Mouse (Mus musculus) naive thymus-derived CD4-positive, alpha-beta T cell, adult 2 months (primary cell): ENCODE measurements around the gene Tcam1.
"Not testable (repeated sequence)": the region's sequence is repeated elsewhere in the genome, so short reads cannot be mapped to it uniquely, and the experiment has no call there.

Experiments
- DNase-seq: peaks from one replicate; pipeline ENCODE4 v3.0.0-alpha.2; 2011; ENCODE audit warnings: low read depth

The Tcam1 gene

DNA sequence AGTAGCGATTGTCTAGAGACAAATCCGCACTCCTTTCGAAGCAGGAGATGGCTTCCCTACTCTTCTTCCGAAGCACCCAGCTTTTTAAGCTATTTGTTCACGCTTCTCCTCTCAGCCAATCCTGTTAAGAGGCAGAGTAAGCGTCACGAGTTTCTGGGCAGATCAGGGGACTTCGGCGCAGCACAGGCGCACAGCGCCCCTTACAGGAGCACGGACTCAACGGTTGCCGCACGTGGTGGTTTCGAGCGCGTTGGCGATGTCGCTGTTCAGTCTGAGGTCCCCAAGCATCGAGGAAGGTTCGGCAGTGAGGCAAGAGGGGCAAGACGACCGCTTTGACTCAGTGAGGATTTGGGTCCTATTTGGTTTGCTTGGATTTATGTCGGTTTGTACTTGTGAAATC, at the start of gene Tcam1:
Gene Tcam1, plus strand, starts transcription at position 219 of the 400 bp plus-strand sequence.
- DNase-seq, result peak; percentile 100

DNA sequence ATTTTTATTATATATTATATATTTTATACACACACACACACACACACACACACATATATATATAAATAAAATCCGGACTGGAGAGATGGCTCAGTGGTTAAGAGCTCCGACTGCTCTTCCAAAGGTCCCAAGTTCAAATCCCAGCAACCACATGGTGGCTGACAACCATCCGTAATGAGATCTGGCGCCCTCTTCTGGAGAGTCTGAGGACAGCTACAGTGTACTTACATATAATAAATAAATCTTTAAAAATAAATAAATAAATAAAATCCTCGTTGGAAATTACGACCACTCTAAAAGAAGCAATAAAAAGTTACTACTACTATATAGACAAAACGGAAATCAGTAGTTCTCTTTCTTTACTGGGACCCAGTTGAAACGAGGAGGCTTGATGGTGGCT, 42.5 kb upstream of the Tcam1 start:
- not testable (repeated sequence) for DNase-seq

DNA sequence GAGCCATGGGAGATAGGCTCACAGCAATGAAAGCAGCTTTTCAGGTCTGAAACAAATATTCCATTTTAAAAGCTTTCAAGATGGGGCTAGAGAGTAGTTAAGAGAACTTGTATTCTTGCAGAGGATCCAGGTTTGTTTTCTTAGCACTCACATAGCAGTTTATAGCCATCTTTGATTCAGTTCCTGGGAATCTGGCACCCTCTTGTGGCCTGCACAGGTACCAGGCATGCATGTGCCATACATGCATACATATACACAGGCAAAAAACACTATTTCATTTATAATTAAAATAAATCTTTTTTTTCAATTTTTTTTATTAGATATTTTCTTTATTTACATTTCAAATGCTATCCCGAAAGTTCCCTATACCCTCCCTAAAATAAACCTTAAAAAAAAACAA, 29.6 kb upstream of the Tcam1 start:
- peak; percentile 51 for DNase-seq

DNA sequence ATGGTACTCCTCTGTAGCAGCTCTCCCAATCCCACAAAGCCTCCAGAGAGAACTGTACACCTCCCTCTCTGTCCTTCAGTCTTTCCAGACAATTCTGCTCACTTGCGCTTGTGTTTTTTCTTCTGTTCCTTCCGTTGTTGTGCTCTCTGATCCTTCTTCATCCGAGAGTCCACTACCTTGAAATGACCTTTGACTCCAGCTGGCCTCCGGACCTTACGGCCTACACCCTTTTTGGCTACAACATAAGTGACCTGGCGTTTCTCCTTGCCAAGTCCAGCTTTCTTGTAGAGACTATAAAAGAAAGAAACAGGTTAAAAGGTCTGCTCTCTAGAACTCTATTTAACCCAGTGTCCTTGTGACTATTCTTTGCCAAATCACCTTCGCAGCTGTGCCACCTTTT, 27.1 kb upstream of the Tcam1 start:
- no peak for DNase-seq

DNA sequence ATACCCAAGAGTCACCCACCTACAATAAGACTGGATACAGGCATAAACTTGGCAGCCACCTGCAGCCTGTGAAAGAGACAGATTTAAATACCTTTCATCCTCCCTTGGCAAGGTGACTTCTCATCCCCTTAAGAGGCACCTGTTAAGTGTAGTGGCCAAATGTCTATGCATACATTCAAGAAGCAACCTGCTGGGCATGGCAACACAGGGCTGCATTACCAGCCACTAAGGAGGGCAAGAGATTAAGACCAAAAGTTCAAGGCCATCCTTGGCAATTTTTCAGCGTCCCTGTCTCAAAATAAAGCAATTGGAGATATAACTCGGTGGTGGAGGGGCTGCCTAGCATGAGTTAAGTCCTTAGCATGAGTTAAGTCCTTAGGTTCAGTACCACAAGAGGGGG, 21.7 kb upstream of the Tcam1 start:
- DNase-seq, result peak; percentile 27

DNA sequence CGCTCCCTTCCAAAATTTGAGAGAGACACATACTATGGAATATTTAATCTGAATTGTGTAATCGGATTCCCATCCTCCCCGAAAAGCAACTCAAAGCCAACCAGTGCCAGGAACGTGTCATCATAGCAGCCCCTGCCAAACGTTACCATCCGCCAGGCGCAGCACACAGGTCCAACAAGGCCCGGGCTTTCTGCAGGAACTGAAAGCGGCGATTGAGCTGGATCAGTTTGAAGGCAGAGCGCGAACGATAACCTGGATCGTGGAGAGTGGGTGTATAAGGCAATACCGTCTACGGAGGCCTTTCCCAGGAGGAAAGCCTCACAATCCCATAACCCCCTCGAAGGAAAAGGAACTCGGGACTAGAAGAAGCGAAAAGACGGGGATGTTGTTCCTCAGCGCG, 21.3 kb upstream of the Tcam1 start:
- no peak for DNase-seq

DNA sequence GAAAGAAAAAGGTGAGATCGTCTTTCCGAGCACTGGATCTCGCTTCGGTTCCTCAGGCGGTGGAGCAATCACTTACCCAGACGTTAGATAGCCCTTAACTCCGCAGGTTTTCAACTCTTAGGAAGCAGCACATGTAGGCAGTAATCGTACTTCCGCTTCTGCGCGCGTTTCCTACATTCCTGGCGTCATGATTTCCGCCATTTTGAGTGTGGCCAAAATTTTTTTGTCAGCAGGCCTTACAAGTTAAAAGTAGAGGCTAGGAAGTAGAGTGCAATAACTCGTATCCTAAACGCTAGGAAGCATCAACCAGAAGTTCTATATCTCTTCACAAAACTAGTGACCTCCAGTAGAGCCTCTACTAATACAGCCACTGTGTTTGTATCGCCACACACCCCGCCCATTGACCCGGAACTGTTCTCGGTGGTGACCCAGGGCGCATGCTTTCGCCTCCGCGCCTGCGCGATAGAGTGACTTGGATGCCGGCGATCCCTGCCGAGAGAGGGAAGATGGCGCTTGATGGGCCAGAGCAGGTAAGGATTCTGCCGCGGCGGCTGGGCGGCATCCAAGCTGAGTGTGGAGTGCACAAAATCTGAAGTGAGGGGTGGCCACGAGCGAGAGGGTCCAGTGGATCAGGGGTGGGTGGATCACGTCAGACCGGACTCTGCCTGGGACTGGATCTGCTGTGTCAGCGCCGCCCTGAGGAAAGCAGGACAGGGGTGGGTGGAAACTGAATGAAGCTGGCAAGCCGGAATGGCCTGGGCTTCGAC, 20.6 kb upstream of the Tcam1 start, which contains the start of the genes Ftsj3 and Psmc5:
Gene Ftsj3, minus strand, starts transcription at position 395 of the 767 bp plus-strand sequence.
Gene Psmc5, plus strand, starts transcription at position 470 of the 767 bp plus-strand sequence.
- DNase-seq, result peak; percentile 98

DNA sequence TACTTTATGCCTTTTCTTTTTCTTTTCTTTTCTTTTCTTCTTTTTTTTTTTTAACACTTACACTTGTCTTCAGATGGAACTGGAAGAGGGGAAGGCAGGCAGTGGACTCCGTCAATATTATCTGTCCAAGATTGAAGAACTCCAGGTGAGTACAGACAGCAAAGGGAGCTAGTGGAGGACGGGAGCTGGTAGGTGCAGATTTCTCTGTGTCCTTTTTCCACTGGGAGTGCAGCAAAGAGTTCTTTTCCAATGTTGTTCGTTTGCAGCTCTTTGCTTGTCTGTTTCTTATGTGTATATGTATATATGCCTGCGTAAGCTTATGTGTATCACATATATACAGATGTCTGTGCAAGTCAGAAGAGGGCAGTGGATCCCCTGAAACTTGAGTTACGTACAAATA, 19.7 kb upstream of the Tcam1 start:
- no peak for DNase-seq

DNA sequence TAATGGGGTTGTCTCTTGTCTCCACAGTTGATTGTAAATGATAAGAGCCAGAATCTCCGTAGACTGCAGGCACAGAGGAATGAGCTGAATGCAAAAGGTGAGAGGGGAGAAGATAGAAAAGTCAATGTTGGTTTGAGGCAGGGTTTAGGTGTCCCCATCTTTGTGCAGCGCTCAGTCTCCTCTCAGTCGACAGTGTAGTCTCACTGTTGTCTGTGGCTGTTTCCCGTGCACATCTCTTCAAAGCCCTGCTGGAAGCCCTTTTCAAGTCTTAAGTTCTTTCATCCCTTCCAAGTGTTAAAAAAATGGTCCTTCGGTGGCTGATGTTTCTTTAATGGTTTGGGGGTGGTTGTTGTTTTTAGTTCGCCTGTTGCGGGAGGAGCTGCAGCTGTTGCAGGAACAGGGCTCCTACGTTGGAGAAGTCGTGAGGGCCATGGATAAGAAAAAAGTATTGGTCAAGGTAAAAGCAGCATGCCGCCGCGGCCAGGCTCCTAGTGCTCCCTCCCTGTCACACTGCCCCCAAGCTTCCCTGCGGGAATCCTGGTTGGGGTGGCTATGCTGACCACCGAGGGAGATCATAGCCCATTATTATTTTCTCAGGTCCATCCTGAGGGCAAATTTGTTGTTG, 15.5 kb upstream of the Tcam1 start:
- no peak for DNase-seq

DNA sequence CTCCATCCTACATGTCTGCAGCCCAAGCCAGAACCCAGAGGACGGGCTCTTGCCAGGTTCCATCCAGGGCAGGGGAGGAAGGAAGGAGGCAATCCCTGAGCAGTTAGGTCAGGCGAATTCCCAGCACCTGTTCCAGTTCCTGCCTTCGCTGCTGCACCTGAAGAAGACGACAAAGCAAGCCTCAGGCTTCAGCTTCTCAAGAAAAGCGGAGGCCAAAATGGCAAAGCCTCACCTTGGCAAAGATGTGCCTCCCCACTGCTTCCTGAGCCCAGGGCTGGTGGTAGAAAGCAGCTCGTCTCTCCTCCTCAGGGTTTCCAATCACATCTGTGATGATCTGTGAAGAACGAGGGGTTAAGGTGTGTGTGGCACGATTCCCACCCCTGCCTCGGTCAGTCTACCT, 12.5 kb upstream of the Tcam1 start:
- no peak for DNase-seq

DNA sequence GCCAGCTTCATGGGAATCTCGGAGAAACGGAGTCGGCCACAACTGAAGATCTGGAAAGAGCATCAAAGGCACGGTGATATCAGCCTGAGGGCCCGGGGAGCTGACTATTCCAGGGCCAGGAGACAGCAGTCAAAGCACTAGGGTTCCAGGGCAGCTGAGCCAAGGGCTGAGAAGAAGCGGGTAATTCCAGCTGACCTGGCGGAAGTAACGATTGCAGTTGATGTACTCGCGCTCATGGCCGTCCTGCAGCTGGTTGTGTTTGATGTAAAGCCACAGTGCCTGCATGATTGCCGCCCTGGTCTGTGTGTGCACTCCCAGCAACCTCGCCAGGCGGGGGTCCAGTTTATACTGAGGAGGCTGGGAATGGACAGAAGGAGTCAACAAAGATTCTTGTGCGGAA, 11.5 kb upstream of the Tcam1 start:
- no peak for DNase-seq

DNA sequence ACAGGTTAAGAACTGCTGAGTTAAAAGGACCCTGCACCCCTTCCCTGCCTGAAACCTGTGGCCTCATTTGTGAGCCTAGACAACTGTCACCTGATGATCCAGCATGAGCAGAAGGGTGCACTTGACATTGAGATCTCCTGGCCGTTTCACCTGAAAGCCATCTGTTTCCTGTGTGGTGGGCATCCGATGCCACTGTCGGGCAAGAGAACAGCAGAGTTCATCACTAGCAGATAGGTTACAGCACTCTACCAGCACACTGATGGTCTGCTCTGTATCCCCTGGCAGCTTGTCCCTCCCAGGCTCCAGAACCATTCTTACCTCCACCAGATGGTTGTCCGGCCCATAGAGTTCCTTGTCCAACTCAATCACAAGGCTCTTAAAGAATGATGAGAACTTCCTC, 10.9 kb upstream of the Tcam1 start:
- DNase-seq, result no peak

DNA sequence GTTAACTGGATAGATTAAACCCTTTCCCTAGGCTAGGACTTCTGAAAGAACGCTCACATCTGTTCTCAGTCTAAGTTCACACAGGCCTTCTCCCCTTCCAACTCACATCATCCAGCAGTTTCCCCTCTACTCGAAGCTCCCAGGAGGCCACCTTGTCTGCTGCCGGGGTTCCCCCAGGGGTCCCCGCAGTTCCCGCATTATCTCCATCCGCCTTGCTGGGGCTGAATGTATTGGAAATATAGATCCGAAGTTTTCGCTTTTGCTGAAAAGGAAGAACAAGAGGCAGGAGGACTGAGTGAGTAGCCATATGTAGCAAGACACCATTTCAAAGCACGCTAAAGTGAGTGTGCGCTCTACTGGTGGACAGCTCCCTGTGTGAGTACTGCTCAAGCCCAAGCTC, 10.0 kb upstream of the Tcam1 start:
- DNase-seq, result no peak

DNA sequence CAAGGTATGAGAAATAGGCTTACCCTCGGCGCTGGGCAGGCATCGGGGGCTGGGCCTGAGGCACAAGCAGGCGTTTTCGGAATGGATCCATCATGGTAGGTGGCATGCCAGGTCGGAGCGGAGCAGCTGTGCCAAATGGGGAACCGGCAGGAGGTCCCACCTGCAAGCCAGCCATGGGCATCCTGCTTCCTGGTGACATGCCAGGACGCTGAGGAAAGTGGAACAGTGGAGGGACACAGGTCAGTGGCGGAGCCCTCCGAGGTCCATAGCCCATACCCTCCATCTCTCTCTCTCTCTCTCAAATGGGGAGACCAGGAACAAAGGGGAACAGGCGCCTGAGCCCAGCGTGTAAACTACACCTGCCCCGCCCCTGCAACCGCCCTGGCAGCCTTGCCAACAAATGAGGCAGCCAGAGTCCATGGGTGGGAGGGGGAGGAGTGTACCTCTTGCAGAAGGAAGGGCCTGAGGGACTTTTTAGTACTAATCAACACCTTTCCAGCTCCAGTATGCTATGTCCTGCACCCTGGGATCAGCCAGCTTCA, 9.1 kb upstream of the Tcam1 start:
- no peak for DNase-seq

DNA sequence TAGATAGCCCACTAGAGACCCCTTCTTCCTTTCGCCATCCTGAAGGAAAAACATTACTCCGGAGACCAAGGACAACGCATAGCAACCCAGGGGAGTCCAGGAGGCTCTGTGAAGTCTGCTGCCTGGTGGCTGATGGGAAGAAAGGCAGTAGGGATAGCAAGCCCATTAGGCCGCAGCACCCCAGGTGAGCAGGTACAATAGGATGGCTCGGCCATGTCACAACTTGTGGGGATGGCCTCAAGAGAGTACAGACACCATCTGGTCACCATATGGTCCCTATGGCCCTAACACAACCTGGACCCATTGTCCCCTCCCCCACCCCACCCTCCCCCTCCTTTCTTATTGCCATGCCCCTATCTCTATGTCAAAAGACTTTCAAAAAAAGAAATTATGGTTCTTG, 8.6 kb upstream of the Tcam1 start:
- no peak for DNase-seq

DNA sequence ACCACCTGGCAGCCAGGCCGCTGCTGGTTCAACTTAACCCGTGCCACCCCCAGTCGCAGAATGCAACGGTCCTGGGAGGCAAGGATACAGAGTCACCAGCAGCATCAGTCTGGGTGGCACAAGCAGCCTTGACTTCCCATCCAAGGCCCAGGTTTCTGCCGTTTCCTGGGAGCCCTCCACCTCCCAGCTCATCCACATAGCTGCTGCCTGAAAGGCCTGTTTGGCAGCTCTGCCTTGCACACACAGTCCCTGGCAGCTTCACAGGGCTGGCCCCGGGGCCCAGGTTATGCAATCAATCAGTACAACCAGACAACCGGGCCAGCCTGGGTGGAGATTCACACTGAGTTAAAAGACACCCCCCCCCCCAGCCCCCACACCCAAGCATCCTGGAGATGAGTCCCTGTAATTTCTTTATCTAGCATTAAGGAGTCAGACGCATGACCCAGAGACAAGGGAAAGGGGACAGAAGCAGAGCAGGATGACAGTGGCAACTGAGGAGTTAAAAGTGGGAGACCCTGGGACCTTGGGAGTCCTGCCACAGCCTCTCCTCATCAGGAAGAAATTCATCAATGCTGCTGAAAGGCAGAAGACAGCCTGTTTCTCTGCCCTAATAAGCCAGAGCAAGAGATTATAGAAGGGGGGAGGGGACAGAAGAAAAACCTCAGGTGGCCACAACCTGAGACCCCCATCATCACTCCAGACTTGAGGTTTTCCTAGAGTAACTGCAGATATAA, 8.0 kb upstream of the Tcam1 start:
- DNase-seq, result no peak

DNA sequence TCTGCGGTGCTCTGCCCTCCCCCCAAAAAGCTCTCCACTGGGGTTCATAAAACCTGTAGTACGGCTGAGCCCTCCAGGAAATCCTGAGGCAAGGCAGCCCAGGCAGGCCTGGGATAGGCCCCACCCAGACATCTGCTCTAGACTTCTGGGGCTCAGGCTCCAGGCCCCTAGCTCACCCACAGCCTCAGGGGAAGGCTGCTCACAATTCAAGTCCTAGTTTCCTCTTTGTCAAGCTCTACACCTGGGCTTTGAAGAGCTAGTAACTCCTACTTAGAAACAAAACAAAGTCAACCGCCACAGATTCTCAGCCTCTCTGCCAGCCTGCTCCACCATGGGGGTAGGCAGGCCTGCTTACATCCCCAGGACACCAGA, 7.4 kb upstream of the Tcam1 start:
- DNase-seq, result peak; percentile 68

DNA sequence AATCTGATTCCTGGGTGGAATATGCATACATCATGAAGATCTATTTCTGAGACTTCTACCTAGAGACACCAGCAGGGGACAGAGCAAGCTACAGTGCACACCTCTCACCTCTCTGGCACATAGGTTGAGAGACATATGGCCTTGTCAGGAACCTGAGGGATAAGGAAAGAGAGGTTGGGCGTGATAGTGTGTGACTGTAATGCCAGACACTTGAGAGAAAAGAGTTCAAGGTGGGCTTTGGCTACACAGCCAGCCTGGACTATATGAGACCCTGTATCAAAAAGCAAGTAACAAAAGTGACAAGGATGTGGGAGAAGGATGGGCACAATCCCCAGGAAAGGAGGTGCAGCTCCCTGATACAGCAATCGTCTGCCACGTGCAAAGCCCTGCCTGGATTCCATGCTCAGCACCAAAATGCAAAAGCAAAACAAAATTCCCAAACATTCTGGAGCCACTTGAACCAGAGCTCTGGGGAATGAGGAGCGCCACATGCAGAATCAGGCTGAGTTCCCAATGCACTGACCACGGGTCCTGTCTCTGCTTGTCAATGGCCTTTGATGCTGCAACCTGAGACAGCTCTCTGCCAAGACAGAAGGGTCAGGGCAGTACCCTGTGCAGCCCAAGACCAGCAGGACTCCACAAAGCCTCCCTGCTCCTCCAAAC, 5.2 kb upstream of the Tcam1 start:
- DNase-seq, result peak; percentile 28

DNA sequence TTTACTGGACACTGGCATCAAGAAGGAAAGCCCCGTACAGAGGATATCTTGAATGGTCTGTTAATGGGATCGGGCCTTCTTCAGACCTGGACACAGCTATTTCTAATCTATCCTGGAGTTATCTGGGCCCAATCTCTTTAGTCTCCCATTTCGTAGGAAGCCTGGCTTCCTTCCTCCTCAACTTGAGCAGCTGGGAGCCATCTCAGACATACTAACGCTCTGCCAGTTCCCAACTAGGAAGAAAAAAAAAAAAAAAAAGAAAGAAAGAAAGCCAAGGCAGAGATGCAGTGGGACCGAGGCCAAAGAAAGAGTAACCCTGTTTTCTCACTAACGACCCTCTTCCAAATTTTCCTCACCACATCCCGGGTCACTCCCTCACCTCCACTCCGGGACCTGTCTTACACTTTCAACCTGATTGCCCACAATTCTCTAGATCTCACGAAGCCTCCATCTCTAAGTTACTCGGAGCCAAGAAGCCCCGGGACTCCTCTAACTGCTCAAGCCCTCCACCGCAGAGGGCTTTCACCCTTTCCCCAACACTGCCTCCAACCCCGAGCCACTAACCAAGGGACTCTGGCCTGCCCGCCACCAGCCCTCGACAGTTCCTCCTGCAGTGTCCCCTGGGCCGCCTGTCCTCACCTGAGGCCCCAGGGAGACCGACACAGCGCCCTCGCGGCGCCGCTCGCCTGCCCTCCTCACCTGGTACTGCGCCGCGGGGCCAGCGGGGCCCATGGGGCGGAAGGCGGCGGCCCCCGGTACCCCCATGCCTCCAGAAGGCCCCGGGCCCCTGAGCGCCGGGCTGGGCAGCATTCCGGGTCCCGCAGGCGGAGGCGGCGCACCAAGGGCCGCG, 4.5 kb upstream of the Tcam1 start:
- no peak for DNase-seq

DNA sequence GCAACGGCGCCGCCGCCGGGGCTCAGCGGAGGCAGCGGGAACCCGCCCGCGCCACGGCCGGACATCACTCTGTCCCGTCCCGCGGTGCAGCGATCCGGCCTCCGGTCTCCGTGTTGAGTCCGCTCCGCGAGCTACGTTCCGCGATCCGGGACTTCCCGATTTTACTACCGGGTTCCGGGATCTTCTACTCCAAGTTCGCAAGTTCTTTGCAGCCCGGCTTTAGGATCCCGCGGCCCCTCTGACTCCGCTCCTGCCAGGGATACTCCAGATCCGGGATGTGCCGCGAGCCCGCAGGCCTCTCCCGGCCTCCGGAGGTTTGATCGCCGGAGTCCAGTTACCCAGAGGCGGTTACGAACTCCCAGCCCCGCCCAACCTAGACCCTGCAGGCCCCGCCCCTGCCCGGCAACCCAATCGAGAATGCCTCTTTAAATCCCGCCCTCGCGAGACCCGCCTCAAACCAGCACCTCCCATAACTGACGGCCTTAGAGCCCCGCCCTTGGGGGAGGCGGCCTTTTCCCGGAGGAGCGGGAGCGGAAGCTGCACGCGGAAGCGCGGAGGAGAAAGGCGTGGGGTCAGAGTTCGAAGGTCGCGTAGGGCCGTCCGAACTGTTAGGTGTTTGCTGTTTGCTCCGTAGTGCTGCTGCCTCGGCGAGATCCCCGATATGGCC, 3.7 kb upstream of the Tcam1 start, which contains the start of gene Smarcd2:
Gene Smarcd2, minus strand, starts transcription at position 329 of the 667 bp plus-strand sequence.
- DNase-seq, result peak; percentile 96

DNA sequence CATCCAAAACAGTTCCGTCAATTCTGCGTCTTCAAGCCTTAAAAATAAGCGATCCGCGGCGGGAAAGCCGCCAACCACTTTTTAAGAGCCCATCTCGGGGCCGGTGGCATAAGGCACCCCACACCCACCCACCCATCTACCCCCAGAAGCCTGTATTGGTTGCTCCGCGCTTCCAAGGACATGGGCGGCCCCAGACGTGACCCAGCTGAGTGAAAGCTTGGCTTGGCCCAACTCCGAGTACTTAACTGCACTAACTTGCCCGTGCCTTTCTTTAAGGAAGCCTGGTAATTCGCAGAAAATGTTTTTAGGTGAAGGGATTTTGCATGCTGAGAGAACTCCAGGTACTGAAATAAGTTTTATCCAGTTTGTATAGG, 3.2 kb upstream of the Tcam1 start:
- DNase-seq, result no peak
